Mouse (Mus musculus): ENCODE measurements at regions not wholly inside any gene's neighbourhood (a gene's known extent, or its start where the extent isn't known, plus 50 kb on each side); places are given as distances from the start of the nearest gene placed in this dataset.

DNA sequence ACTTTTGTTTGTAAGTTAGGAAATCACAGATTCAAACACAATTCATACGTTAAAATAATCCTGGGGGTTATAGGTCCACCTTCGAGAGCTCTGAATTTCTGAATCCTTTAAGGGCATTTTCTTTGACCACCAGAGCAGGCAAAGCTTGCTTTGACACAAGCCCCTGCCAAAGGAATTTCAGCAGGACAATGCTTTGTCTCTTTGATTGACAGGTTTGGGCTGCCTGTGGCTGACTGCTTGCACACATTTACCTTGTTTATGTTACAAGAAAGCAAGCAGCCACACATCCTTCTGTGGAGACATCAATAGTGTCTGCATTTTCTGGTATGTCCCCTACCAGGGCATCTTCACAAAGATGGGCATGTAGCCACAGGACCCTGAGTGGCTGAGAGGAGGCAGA is 228.5 kb downstream of the Dcdc2c start:
- Histone ChIP-seq H3K27me3 (replicated peaks) (no peaks in the 10 kb centered on the region), H3K4me3 (no peak overlapping the region), H3K36me3 (no peaks in the 10 kb centered on the region), H3K4me2 (no peak overlapping the region), H3K27ac (replicated peaks) (no peak overlapping the region), H3K9me3 (no peaks in the 10 kb centered on the region), H3K9ac (no peak overlapping the region), H3K4me1 (no peaks in the 10 kb centered on the region)
- WGBS: 57% methylated on average over 2 of the region's 2 CpGs
- no peak for ATAC-seq (ENCODE audit: extremely low read depth, insufficient number of reproducible peaks, low FRiP score, low TSS enrichment)

- Histone ChIP-seq H3K4me1 (no peaks in the 10 kb centered on the region), H3K4me2 (no peak overlapping the region), H3K4me3 (no peak overlapping the region), H3K9me3 (no peaks in the 10 kb centered on the region), H3K36me3 (no peaks in the 10 kb centered on the region), H3K9ac (no peak overlapping the region), H3K27ac (replicated peaks) (no peak overlapping the region), H3K27me3 (replicated peaks) (no peaks in the 10 kb centered on the region)
- 70% methylated on average over 5 of the region's 5 CpGs for WGBS
- no peak for ATAC-seq (ENCODE audit: extremely low read depth, insufficient number of reproducible peaks, low FRiP score, low TSS enrichment)
These were observed 243.0 kb downstream of the Dcdc2c start for GRCm38 (mm10) chr12:28309226-28309625.

DNA sequence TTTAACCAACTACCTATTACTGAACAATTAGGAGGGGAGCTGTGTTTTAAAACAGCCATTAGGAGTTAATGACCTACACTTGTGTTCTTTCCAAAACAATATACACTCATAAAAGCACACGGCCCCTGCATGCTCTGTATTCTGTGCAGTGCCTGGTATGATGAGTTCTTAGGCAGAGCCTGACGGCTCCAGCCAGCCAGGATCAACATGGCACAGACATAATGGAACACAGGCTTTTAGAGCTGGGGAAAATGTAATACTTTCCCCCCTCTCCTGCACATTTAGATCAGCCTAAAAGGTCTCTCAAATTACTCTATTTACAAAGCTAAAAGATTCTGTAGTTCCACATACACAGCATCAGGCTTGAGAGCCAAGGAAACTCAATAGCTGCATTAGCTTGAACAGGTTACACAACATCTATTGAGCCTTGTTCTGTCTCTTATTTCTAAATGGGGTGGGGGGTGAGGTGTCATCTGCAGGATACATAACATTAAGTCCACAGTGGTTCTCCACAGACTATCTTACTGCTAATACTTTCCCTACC is 250.1 kb downstream of the Dcdc2c start:
- no peaks in the 10 kb centered on the region for H3K9me3 ChIP-seq
- 77% methylated on average over 2 of the region's 2 CpGs for WGBS

GRCm38 (mm10) chr12:28288376-28288896 is 263.8 kb downstream of the Dcdc2c start:
- no peaks in the 10 kb centered on the region for H3K9me3 ChIP-seq
- H3K27ac ChIP-seq (replicated peaks): no peak overlapping the region
- H3K36me3 ChIP-seq: no peaks in the 10 kb centered on the region
- no peak overlapping the region for H3K4me3 ChIP-seq
- ATAC-seq (ENCODE audit: extremely low read depth, insufficient number of reproducible peaks, low FRiP score, low TSS enrichment): no peak
- 75% methylated on average over 5 of the region's 5 CpGs for WGBS
- H3K4me1 ChIP-seq: no peaks in the 10 kb centered on the region
- H3K27me3 ChIP-seq (replicated peaks): no peaks in the 10 kb centered on the region
- no peak overlapping the region for H3K4me2 ChIP-seq
- H3K9ac ChIP-seq: no peak overlapping the region

More for the DNA sequence above, 250.1 kb downstream of the Dcdc2c start:
- no peaks in the 10 kb centered on the region for H3K36me3 ChIP-seq
- no peaks in the 10 kb centered on the region for H3K27me3 ChIP-seq (replicated peaks)
- H3K4me2 ChIP-seq: no peak overlapping the region
- H3K9ac ChIP-seq: no peak overlapping the region
- no peak for ATAC-seq (ENCODE audit: extremely low read depth, insufficient number of reproducible peaks, low FRiP score, low TSS enrichment)
- H3K4me1 ChIP-seq: no peaks in the 10 kb centered on the region
- H3K27ac ChIP-seq (replicated peaks): no peak overlapping the region
- H3K4me3 ChIP-seq: no peak overlapping the region

DNA sequence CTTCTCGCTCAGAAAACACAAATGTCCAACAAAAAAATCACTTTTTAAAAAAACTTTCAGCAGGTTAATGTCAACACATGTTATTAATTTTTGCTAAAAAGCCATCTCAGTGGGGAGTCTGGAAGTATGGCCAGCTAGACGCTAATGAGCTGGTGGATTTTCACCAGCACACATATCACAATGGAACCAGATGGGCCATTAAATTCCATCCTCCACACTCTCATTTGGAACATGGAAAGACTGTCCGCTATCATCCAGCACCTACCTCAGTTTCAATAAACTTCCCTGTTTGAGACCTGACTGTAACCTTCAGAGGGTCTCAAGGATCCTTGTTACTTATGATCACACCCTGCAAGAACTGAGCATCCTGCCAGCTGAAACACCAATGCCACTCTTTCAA is 296.7 kb downstream of the Dcdc2c start:
- no peak for ATAC-seq (ENCODE audit: extremely low read depth, insufficient number of reproducible peaks, low FRiP score, low TSS enrichment)
- WGBS: 73% methylated on average over 3 of the region's 3 CpGs
- no peak overlapping the region for H3K4me2 ChIP-seq
- no peak overlapping the region for H3K9ac ChIP-seq
- H3K36me3 ChIP-seq: no peaks in the 10 kb centered on the region
- no peaks in the 10 kb centered on the region for H3K4me1 ChIP-seq
- H3K9me3 ChIP-seq: peaks cover 6% of the 10 kb centered on the region; the same call in 1 of the 2 replicates
- no peaks in the 10 kb centered on the region for H3K27me3 ChIP-seq (replicated peaks)
- no peak overlapping the region for H3K27ac ChIP-seq (replicated peaks)
- no peak overlapping the region for H3K4me3 ChIP-seq

DNA sequence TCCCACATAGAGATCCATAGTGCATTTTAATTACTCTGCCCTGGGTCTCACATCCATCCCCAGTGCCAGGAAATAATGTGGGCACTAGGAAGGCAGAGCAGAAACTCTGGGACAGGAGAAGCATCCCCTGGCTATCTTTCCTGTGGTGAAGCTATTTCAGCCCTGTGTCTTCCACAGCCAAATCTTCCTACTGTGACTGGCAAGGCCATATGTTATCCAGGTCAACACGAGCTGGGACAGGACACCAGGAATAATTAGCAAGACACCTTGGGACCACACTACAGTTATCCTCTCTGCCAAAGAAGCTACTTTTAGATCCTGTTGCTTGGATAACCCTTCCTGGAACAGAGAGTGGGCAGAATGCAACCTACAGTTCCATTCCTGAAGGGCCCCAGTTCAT is 301.7 kb downstream of the Dcdc2c start:
- Histone ChIP-seq H3K4me1 (no peaks in the 10 kb centered on the region), H3K9me3 (peaks cover 5% of the 10 kb centered on the region; the same call in 1 of the 2 replicates), H3K27ac (replicated peaks) (no peak overlapping the region), H3K4me2 (no peak overlapping the region), H3K4me3 (no peak overlapping the region), H3K36me3 (no peaks in the 10 kb centered on the region), H3K9ac (no peak overlapping the region), H3K27me3 (replicated peaks) (no peaks in the 10 kb centered on the region)
- 48% methylated on average over 1 of the region's 1 CpGs for WGBS
- ATAC-seq (ENCODE audit: extremely low read depth, insufficient number of reproducible peaks, low FRiP score, low TSS enrichment): no peak

DNA sequence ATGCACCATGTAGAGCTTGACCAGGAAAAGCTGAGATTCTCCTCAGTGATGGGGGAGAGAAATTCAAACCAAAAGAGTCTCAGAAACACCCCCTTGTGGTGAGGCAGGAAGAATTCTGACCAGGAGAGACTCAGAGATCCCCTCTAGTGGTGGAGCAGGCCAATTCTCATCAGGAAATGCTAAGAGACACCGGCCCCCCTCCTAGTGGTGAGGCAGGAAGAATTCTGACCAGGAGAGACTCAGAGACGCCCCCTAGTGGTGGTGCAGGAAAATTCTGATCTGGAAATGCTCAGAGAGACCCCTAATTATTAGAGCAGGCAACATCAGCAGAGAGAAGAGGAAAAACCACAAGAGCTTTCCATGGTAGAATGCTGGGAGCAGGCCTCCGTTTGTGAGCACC is 303.4 kb downstream of the Dcdc2c start:
- Histone ChIP-seq H3K27ac (replicated peaks) (no peak overlapping the region), H3K36me3 (no peaks in the 10 kb centered on the region), H3K9me3 (peaks cover 5% of the 10 kb centered on the region; the same call in 1 of the 2 replicates), H3K9ac (no peak overlapping the region), H3K4me3 (no peak overlapping the region), H3K4me1 (no peaks in the 10 kb centered on the region), H3K27me3 (replicated peaks) (no peaks in the 10 kb centered on the region), H3K4me2 (no peak overlapping the region)
- ATAC-seq (ENCODE audit: extremely low read depth, insufficient number of reproducible peaks, low FRiP score, low TSS enrichment): no peak
- WGBS: 51% methylated on average over 3 of the region's 3 CpGs

- Histone ChIP-seq H3K9ac (no peak overlapping the region), H3K9me3 (peaks cover 5% of the 10 kb centered on the region; the same call in 1 of the 2 replicates), H3K4me1 (no peaks in the 10 kb centered on the region), H3K27me3 (replicated peaks) (no peaks in the 10 kb centered on the region), H3K27ac (replicated peaks) (no peak overlapping the region), H3K36me3 (no peaks in the 10 kb centered on the region), H3K4me3 (no peak overlapping the region), H3K4me2 (no peak overlapping the region)
- ATAC-seq (ENCODE audit: extremely low read depth, insufficient number of reproducible peaks, low FRiP score, low TSS enrichment): no peak
- WGBS: 82% methylated on average over 3 of the region's 3 CpGs
These were observed 303.9 kb downstream of the Dcdc2c start for GRCm38 (mm10) chr12:28248287-28248686.

DNA sequence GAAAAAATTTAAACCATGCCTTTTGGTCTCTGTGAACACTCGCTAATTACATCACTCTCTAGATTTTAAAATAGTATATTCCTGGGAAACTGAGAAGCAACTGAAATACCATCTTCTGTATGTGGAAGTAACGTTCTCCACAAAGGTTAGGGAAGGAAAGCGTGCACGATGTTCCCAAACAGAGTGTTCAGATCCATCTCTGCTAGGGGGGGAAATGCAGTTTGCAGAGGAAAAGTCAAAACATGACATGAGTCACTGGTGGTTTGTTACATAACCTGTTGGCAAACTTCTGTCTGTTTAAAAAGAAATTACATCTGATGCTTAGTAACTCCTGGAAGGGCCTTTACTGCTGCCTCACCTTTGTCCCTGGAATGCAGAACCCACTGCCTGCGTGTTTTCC is 314.2 kb downstream of the Dcdc2c start:
- no peak for ATAC-seq (ENCODE audit: extremely low read depth, insufficient number of reproducible peaks, low FRiP score, low TSS enrichment)
- 78% methylated on average over 5 of the region's 5 CpGs for WGBS
- no peaks in the 10 kb centered on the region for H3K36me3 ChIP-seq
- no peak overlapping the region for H3K27ac ChIP-seq (replicated peaks)
- no peak overlapping the region for H3K4me2 ChIP-seq
- H3K27me3 ChIP-seq (replicated peaks): no peaks in the 10 kb centered on the region
- no peak overlapping the region for H3K4me3 ChIP-seq
- no peaks in the 10 kb centered on the region for H3K9me3 ChIP-seq
- no peak overlapping the region for H3K9ac ChIP-seq
- H3K4me1 ChIP-seq: no peaks in the 10 kb centered on the region

GRCm38 (mm10) chr12:28237041-28237440 is 315.2 kb downstream of the Dcdc2c start:
- Histone ChIP-seq H3K4me3 (no peak overlapping the region), H3K4me2 (no peak overlapping the region), H3K27me3 (replicated peaks) (no peaks in the 10 kb centered on the region), H3K27ac (replicated peaks) (no peak overlapping the region), H3K4me1 (no peaks in the 10 kb centered on the region), H3K36me3 (no peaks in the 10 kb centered on the region), H3K9me3 (no peaks in the 10 kb centered on the region), H3K9ac (no peak overlapping the region)
- 70% methylated on average over 4 of the region's 4 CpGs for WGBS
- no peak for ATAC-seq (ENCODE audit: extremely low read depth, insufficient number of reproducible peaks, low FRiP score, low TSS enrichment)

- Histone ChIP-seq H3K9me3 (no peaks in the 10 kb centered on the region), H3K27me3 (replicated peaks) (no peaks in the 10 kb centered on the region), H3K9ac (no peak overlapping the region), H3K36me3 (no peaks in the 10 kb centered on the region), H3K27ac (replicated peaks) (no peak overlapping the region), H3K4me3 (no peak overlapping the region), H3K4me2 (no peak overlapping the region), H3K4me1 (no peaks in the 10 kb centered on the region)
- 77% methylated on average over 1 of the region's 1 CpGs for WGBS
- ATAC-seq (ENCODE audit: extremely low read depth, insufficient number of reproducible peaks, low FRiP score, low TSS enrichment): no peak
These were observed 349.4 kb downstream of the Dcdc2c start for GRCm38 (mm10) chr12:28202847-28203246.

DNA sequence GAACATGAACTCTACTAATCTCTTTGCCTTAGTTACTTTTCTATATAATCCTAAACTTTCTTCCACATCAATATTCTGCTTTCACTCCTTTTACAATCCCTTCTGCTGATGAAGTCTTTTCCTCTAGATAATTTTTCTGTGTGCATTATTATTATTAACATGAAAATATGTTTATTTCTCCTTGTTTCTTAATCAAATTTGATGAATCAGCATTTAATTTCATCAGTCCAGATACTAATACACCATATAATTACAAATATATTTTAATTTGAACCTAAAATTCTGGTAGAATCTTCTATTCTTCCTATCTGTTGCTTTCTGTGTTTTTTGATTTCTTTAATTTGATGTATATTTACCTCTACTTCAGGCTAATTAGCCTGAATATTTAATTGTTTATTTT is 365.5 kb downstream of the Dcdc2c start:
- Histone ChIP-seq H3K9ac (no peak overlapping the region), H3K9me3 (peaks cover 17% of the 10 kb centered on the region), H3K4me2 (no peak overlapping the region), H3K27ac (replicated peaks) (no peak overlapping the region), H3K27me3 (replicated peaks) (no peaks in the 10 kb centered on the region), H3K4me1 (no peaks in the 10 kb centered on the region), H3K4me3 (no peak overlapping the region), H3K36me3 (no peaks in the 10 kb centered on the region)
- ATAC-seq (ENCODE audit: extremely low read depth, insufficient number of reproducible peaks, low FRiP score, low TSS enrichment): no peak

Data from heart, embryonic 13.5 days (tissue).